Mouse (Mus musculus) MEL (cell line): ENCODE measurements at regions not wholly inside any gene's neighbourhood (a gene's known extent, or its start where the extent isn't known, plus 50 kb on each side); places are given as distances from the start of the nearest gene placed in this dataset.

Experiments
- CTCF ChIP-seq, 3 experiments: IDR thresholded peaks in 2 of 3; conservative IDR thresholded peaks in 1 of 3; 2 replicates each; pipeline ENCODE4 v1.5.1; 2011 to 2012; ENCODE audit warnings: low read length in 3 of 3, low read depth in 2 of 3, mild to moderate bottlenecking in 2 of 3, improper control_type of control experiment in 1 of 3, inconsistent platforms in 1 of 3, mixed read lengths in 1 of 3, moderate library complexity in 1 of 3; ENCODE audit not compliant: control insufficient read depth in 1 of 3, insufficient read depth in 1 of 3, poor library complexity in 1 of 3, severe bottlenecking in 1 of 3
- KAT2A ChIP-seq: conservative IDR thresholded peaks from 2 replicates; pipeline ENCODE4 v1.6.1; 2012; ENCODE audit warnings: low read depth, low read length, improper control_type of control experiment, inconsistent platforms
- MEF2A ChIP-seq: IDR thresholded peaks from 2 replicates; pipeline ENCODE4 v1.6.1; 2014; ENCODE audit warnings: low read depth, mild to moderate bottlenecking, inconsistent platforms, low read length, improper control_type of control experiment; ENCODE audit not compliant: poor library complexity, insufficient replicate concordance, severe bottlenecking; ENCODE audit errors: extremely low read depth

DNA sequence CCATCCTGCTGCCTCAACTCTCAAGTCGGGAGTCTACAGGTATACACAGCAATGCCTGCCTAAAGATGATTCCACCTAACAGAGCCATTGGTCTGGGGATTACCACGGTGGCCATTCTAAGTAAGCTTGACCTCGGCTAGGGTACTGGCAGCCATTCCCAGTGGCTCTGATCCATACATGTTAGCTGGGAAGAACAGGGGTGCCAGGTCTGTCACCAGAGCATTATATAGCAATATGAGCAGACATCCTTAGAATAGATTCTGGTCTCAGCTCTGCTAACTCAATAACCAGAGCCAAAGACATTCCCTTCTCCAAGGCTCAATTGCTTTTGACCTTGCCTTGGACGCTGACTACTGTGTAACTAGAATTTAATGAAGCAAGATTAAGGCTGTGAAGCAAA is 128.2 kb upstream of the Ces5a start:
- no peak for TF ChIP-seq KAT2A
- no peak for TF ChIP-seq CTCF (IDR thresholded peaks at IDR 0.05 in 2 of 3, conservative IDR thresholded peaks at IDR 0.05 in 1 of 3; ENCODE audit: control insufficient read depth in 1 of 3, insufficient read depth in 1 of 3, low read depth in 2 of 3, low read length in 3 of 3, poor library complexity in 1 of 3, severe bottlenecking in 1 of 3)
- TF ChIP-seq MEF2A: no peak
